Mouse (Mus musculus): Measurements from ENCODE around the gene Fhl4. TPM values are rescaled to one million over a fixed set of nuclear protein-coding genes. Genes with fewer than 3 reads are reported as not detected.

The Fhl4 gene
- total and polyA plus RNA-seq, 3 experiments = 0.87 to 1.8 (median 0.89) TPM

DNA sequence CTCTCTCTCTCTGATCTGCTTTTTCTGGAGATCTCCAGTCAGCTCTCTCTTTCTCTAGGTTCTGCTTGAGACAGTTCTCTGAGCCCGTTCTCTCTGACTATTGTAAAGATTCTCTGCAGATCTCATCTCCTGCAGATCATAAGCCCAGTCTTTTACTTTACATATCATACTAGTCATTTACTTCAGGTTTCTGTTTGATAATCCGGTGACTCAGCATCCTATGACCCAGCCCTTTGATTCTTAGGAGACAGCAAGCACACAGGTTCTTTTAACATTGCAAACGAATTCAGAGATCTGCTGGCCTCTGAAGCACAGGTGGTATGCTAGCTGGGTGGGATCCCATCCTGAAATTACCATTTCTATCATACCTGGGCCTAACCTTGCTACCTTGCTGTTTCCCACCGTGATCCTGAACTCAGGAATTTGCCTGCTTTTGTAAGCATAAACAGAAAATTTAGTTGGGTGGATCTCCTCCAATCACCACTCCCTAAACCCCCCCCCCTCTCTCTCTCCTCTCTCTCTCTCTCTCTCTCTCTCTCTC lies 51.6 kb downstream of the Fhl4 start:
- in situ Hi-C loops (cut with MboI; ENCODE audit: low pct_ligation_motif_present, low pct_unique_long_range_greater_than_20kb, low sequenced_read_pairs) = no loop called here
- Histone ChIP-seq H3K27me3 (replicated peaks) (no peaks in the 10 kb centered on the region), H3K4me2 (ENCODE audit: insufficient read depth, low read depth, poor library complexity, severe bottlenecking) (no peak overlapping the region), H3K27ac (ENCODE audit: insufficient read depth, low read depth) (no peak overlapping the region), H3K4me1 (ENCODE audit: control insufficient read depth in 1 of 2, insufficient read depth in 2 of 2) (peaks cover 0 to 6% of the 10 kb centered on the region in 2 experiments; a peak in 2 of 4 replicates), H3K4me3 (replicated peaks in 1 of 3; ENCODE audit: low read depth in 2 of 3, low read length in 2 of 3, poor library complexity in 1 of 3) (no peak overlapping the region), H3K9ac (ENCODE audit: insufficient read depth, low read depth) (no peak overlapping the region), H3K79me2 (replicated peaks; ENCODE audit: control insufficient read depth, extremely low read depth, insufficient read depth, poor library complexity, severe bottlenecking) (no peaks in the 10 kb centered on the region), H3K36me3 (replicated peaks in 1 of 2; ENCODE audit: control insufficient read depth in 1 of 2, insufficient read depth in 1 of 2, low read length in 1 of 2) (no peaks in the 10 kb centered on the region), H3K9me3 (replicated peaks; ENCODE audit: low read length) (peaks cover 6% of the 10 kb centered on the region)
- TF ChIP-seq MXI1 (IDR thresholded peaks at IDR 0.05; ENCODE audit: low read depth, low read length) (no peak), MAFK (IDR thresholded peaks at IDR 0.05; ENCODE audit: insufficient replicate concordance, low read length) (no peak), NELFE (IDR thresholded peaks at IDR 0.05; ENCODE audit: low read depth, low read length) (no peak), POLR2AphosphoS2 (IDR thresholded peaks at IDR 0.05; ENCODE audit: low read depth, low read length) (no peak), JUN (IDR thresholded peaks at IDR 0.05; ENCODE audit: insufficient read depth, low read depth, low read length) (no peak), TBP (conservative IDR thresholded peaks at IDR 0.05; ENCODE audit: low read depth, low read length) (no peak), JUND (conservative IDR thresholded peaks at IDR 0.05; ENCODE audit: low read depth, low read length) (no peak), MAZ (IDR thresholded peaks at IDR 0.05; ENCODE audit: low read depth, low read length) (no peak), USF2 (conservative IDR thresholded peaks at IDR 0.05; ENCODE audit: low read depth, low read length) (no peak)
- DNase-seq (ENCODE audit: extremely low read depth) = no peak
- dilution Hi-C loops (cut with MboI; ENCODE audit: extremely low pct_ligation_motif_present, extremely low pct_unique_long_range_greater_than_20kb, low sequenced_read_pairs) = no loop called here

GRCm38 (mm10) chr10:85048008-85048407 lies 54.3 kb downstream of the Fhl4 start:
- in situ Hi-C loops (cut with MboI; ENCODE audit: low pct_ligation_motif_present, low pct_unique_long_range_greater_than_20kb, low sequenced_read_pairs) (loop anchor here (10.0 to 25.0 kb wide), 2 partner anchors 213 to 536 kb away; no protein-coding TSS in a partner anchor), dilution Hi-C loops (cut with MboI; ENCODE audit: extremely low pct_ligation_motif_present, extremely low pct_unique_long_range_greater_than_20kb, low sequenced_read_pairs) (no loop called here)
- Histone ChIP-seq H3K79me2 (replicated peaks; ENCODE audit: control insufficient read depth, extremely low read depth, insufficient read depth, poor library complexity, severe bottlenecking) (no peaks in the 10 kb centered on the region), H3K36me3 (replicated peaks in 1 of 2; ENCODE audit: control insufficient read depth in 1 of 2, insufficient read depth in 1 of 2, low read length in 1 of 2) (no peaks in the 10 kb centered on the region), H3K4me3 (replicated peaks in 1 of 3; ENCODE audit: low read depth in 2 of 3, low read length in 2 of 3, poor library complexity in 1 of 3) (no peak overlapping the region), H3K27me3 (replicated peaks) (no peaks in the 10 kb centered on the region), H3K9me3 (replicated peaks; ENCODE audit: low read length) (peaks cover 6% of the 10 kb centered on the region), H3K9ac (ENCODE audit: insufficient read depth, low read depth) (no peak overlapping the region), H3K4me2 (ENCODE audit: insufficient read depth, low read depth, poor library complexity, severe bottlenecking) (no peak overlapping the region), H3K27ac (ENCODE audit: insufficient read depth, low read depth) (no peak overlapping the region), H3K4me1 (ENCODE audit: control insufficient read depth in 1 of 2, insufficient read depth in 2 of 2) (peaks cover 0 to 6% of the 10 kb centered on the region in 2 experiments; a peak in 2 of 4 replicates)
- no peak for TF ChIP-seq KAT2A (IDR thresholded peaks at IDR 0.05; ENCODE audit: insufficient replicate concordance, low read length)
- no peak for TF ChIP-seq ZMIZ1 (IDR thresholded peaks at IDR 0.05; ENCODE audit: low read depth, low read length)
- no peak for TF ChIP-seq USF2 (conservative IDR thresholded peaks at IDR 0.05; ENCODE audit: low read depth, low read length)
- no peak for TF ChIP-seq JUN (IDR thresholded peaks at IDR 0.05; ENCODE audit: insufficient read depth, low read depth, low read length)
- no peak for TF ChIP-seq ZKSCAN1 (IDR thresholded peaks at IDR 0.05; ENCODE audit: borderline replicate concordance, low read depth, low read length)
- no peak for TF ChIP-seq POLR2A (IDR thresholded peaks at IDR 0.05; ENCODE audit: low read depth, low read length)
- no peak for DNase-seq (ENCODE audit: extremely low read depth)

Data from CH12.LX (cell line).